In the genomic region with DNA sequence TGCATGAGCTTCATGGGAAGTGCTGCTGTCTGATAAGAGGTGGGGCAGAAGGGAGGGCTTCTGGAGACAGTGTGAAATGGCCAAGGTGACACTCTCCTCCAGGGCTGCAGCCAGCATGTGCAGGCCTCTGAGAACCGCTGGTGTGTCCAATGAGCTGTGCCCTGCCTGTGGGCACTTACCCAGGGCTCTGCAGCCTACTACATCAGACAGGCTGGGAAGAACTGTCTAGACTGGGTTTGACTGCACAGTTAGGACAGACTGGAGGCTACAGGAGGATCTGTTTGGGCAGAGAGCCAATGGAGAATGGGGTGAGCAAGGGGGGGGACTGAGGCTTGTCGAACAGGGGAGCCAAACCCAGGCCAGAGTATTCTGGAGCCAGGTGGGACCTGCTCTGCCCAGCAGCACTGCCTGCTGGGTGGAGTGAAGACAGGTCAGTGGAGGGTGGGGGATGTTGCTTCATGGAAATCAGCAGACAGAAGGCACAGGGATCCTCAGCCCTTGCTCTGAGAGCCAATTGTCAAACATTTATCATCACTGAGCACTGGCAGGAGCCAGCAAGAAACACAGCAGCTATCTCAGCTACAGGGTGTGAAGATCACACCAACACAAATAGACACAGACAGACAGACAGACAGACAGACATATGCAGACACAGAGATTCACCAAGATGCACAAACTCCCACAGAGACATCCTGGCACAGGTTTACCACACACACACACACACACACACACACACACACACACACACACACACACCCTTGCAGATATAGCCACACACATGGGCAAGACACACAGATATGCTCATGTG, we compare ENCODE assay signal across 13 mouse cellular contexts. TPM values are rescaled to one million over a fixed set of nuclear protein-coding genes. Genes with fewer than 3 reads are reported as not detected.
DNase-seq lines count a peak whose midpoint lies in the region; ATAC-seq lines count a peak whose summit lies in the region.
"Had no signal": no experiment of that assay in that cellular context is flagged by ENCODE, and none has a peak within 500 bp of the region (broad histone marks: within the 10 kb centered on the region; RNA-seq: fewer than 3 reads in every experiment).

No protein-coding gene starts in this region.

- no peak for DNase-seq in midbrain, embryonic 10.5 days (ENCODE audit: low spot score)
- no peak for DNase-seq in midbrain, embryonic 11.5 days (ENCODE audit: low spot score, missing footprints)
- DNase-seq in spleen, adult 18-20 months, result no peak
- DNase-seq in adipocyte (ENCODE audit: low spot score), result no peak
- DNase-seq: gastrocnemius, adult 2 months; kidney, adult 9 months; thymus, postnatal 36 days had no signal

- H3K4me1 ChIP-seq in heart, embryonic 13.5 days, result peaks cover 52% of the 10 kb centered on the region
- peaks cover 20% of the 10 kb centered on the region for H3K4me1 ChIP-seq in heart, embryonic 11.5 days (ENCODE audit: control insufficient read depth, insufficient read depth, low read length)
- H3K4me1 ChIP-seq in midbrain, embryonic 10.5 days, result peaks cover 11% of the 10 kb centered on the region
- H3K4me1 ChIP-seq in midbrain, embryonic 11.5 days (ENCODE audit: control insufficient read depth, insufficient read depth, low read length), result no peaks in the 10 kb centered on the region; the same call in 1 of the 2 replicates
- H3K4me1 ChIP-seq in forebrain, embryonic 16.5 days (replicated peaks; ENCODE audit: control insufficient read depth, insufficient read depth, low read length), result peaks cover 30% of the 10 kb centered on the region
- peaks cover 24% of the 10 kb centered on the region for H3K4me1 ChIP-seq in liver, embryonic 15.5 days (replicated peaks)

- H3K27me3 ChIP-seq in heart, embryonic 13.5 days (replicated peaks), result no peaks in the 10 kb centered on the region
- H3K27me3 ChIP-seq in heart, embryonic 11.5 days (ENCODE audit: control insufficient read depth, insufficient read depth, low read length), result no peaks in the 10 kb centered on the region
- no peaks in the 10 kb centered on the region for H3K27me3 ChIP-seq in midbrain, embryonic 10.5 days (ENCODE audit: low read depth, poor library complexity, severe bottlenecking)
- no peaks in the 10 kb centered on the region for H3K27me3 ChIP-seq in midbrain, embryonic 11.5 days (ENCODE audit: control insufficient read depth, insufficient read depth, low read length)
- H3K27me3 ChIP-seq in forebrain, embryonic 16.5 days (replicated peaks; ENCODE audit: control insufficient read depth, insufficient read depth, low read length), result no peaks in the 10 kb centered on the region
- H3K27me3 ChIP-seq in liver, embryonic 15.5 days, result peaks cover 9% of the 10 kb centered on the region
- H3K27me3 ChIP-seq: embryonic facial prominence, embryonic 13.5 days had no signal

- H3K27ac ChIP-seq in heart, embryonic 13.5 days (replicated peaks), result peak overlapping the region; percentile 55
- no peak overlapping the region for H3K27ac ChIP-seq in heart, embryonic 11.5 days (ENCODE audit: low read depth, low read length)
- H3K27ac ChIP-seq in midbrain, embryonic 10.5 days (replicated peaks), result 0 out of 2 replicates have a peak overlapping the region, but pooled peaks have one; percentile 28
- H3K27ac ChIP-seq in midbrain, embryonic 11.5 days (ENCODE audit: low read depth, low read length), result no peak overlapping the region
- H3K27ac ChIP-seq in forebrain, embryonic 16.5 days (ENCODE audit: low read length), result peak overlapping the region; percentile 65
- H3K27ac ChIP-seq in liver, embryonic 15.5 days (replicated peaks), result 0 out of 2 replicates have a peak overlapping the region, but pooled peaks have one; percentile 9
- H3K27ac ChIP-seq: embryonic facial prominence, embryonic 13.5 days; gastrocnemius, adult 2 months; macrophage had no signal

- H3K4me3 ChIP-seq in heart, embryonic 13.5 days, result no peak overlapping the region
- no peak overlapping the region for H3K4me3 ChIP-seq in heart, embryonic 11.5 days (ENCODE audit: low read depth, low read length)
- no peak overlapping the region for H3K4me3 ChIP-seq in midbrain, embryonic 10.5 days
- H3K4me3 ChIP-seq in midbrain, embryonic 11.5 days (ENCODE audit: low read depth, low read length), result no peak overlapping the region
- no peak overlapping the region for H3K4me3 ChIP-seq in forebrain, embryonic 16.5 days (replicated peaks; ENCODE audit: low read length)
- H3K4me3 ChIP-seq in liver, embryonic 15.5 days (replicated peaks), result no peak overlapping the region
- H3K4me3 ChIP-seq: embryonic facial prominence, embryonic 13.5 days; gastrocnemius, adult 2 months had no signal

- H3K4me2 ChIP-seq in heart, embryonic 13.5 days, result no peak overlapping the region
- H3K4me2 ChIP-seq in heart, embryonic 11.5 days, result no peak overlapping the region
- no peak overlapping the region for H3K4me2 ChIP-seq in midbrain, embryonic 11.5 days
- H3K4me2 ChIP-seq in forebrain, embryonic 16.5 days (ENCODE audit: low read length), result no peak overlapping the region
- H3K4me2 ChIP-seq in liver, embryonic 15.5 days, result no peak overlapping the region
- H3K4me2 ChIP-seq: embryonic facial prominence, embryonic 13.5 days had no signal

- no peak overlapping the region for H3K9ac ChIP-seq in heart, embryonic 13.5 days
- no peak overlapping the region for H3K9ac ChIP-seq in heart, embryonic 11.5 days (ENCODE audit: low read depth, low read length)
- no peak overlapping the region for H3K9ac ChIP-seq in midbrain, embryonic 11.5 days (ENCODE audit: low read length)
- H3K9ac ChIP-seq in forebrain, embryonic 16.5 days (replicated peaks; ENCODE audit: low read depth, low read length), result no peak overlapping the region
- H3K9ac ChIP-seq in liver, embryonic 15.5 days, result no peak overlapping the region
- H3K9ac ChIP-seq: embryonic facial prominence, embryonic 13.5 days had no signal

- no peaks in the 10 kb centered on the region for H3K36me3 ChIP-seq in heart, embryonic 13.5 days
- H3K36me3 ChIP-seq in heart, embryonic 11.5 days (ENCODE audit: control insufficient read depth, insufficient read depth, low read length), result no peaks in the 10 kb centered on the region
- no peaks in the 10 kb centered on the region for H3K36me3 ChIP-seq in midbrain, embryonic 10.5 days
- H3K36me3 ChIP-seq in midbrain, embryonic 11.5 days (ENCODE audit: control insufficient read depth, insufficient read depth, low read length), result no peaks in the 10 kb centered on the region
- H3K36me3 ChIP-seq in forebrain, embryonic 16.5 days (ENCODE audit: control insufficient read depth, insufficient read depth), result no peaks in the 10 kb centered on the region
- H3K36me3 ChIP-seq in liver, embryonic 15.5 days (replicated peaks), result no peaks in the 10 kb centered on the region
- H3K36me3 ChIP-seq: embryonic facial prominence, embryonic 13.5 days had no signal

- no peak for ATAC-seq in heart, embryonic 13.5 days (ENCODE audit: extremely low read depth, insufficient number of reproducible peaks, low FRiP score, low TSS enrichment)
- ATAC-seq in heart, embryonic 11.5 days (replicated peaks; ENCODE audit: insufficient number of reproducible peaks, low FRiP score, low TSS enrichment), result no peak; the same call in 1 of the 2 replicates
- no peak for ATAC-seq in midbrain, embryonic 11.5 days (ENCODE audit: low FRiP score)
- peak; percentile 51 for ATAC-seq in forebrain, embryonic 16.5 days
- no peak for ATAC-seq in liver, embryonic 15.5 days (ENCODE audit: insufficient read depth)

- WGBS in heart, embryonic 13.5 days, result 10% methylated on average over 2 of the region's 2 CpGs
- WGBS in heart, embryonic 11.5 days (ENCODE audit: insufficient replicate concordance), result 21% methylated on average over 2 of the region's 2 CpGs
- 63% methylated on average over 2 of the region's 2 CpGs for WGBS in midbrain, embryonic 10.5 days
- 70% methylated on average over 2 of the region's 2 CpGs for WGBS in midbrain, embryonic 11.5 days
- WGBS in forebrain, embryonic 16.5 days, result 47% methylated on average over 2 of the region's 2 CpGs
- 29% methylated on average over 2 of the region's 2 CpGs for WGBS in liver, embryonic 15.5 days (ENCODE audit: insufficient replicate concordance)

- H3K9me3 ChIP-seq in heart, embryonic 13.5 days, result no peaks in the 10 kb centered on the region; the same call in 1 of the 2 replicates
- peaks cover 4% of the 10 kb centered on the region for H3K9me3 ChIP-seq in heart, embryonic 11.5 days (replicated peaks; ENCODE audit: control insufficient read depth, low read length)
- no peaks in the 10 kb centered on the region; the same call in 1 of the 2 replicates for H3K9me3 ChIP-seq in midbrain, embryonic 10.5 days (replicated peaks)
- no peaks in the 10 kb centered on the region for H3K9me3 ChIP-seq in midbrain, embryonic 11.5 days (ENCODE audit: control insufficient read depth, low read length)
- no peaks in the 10 kb centered on the region for H3K9me3 ChIP-seq in forebrain, embryonic 16.5 days (ENCODE audit: control insufficient read depth, low read length)
- H3K9me3 ChIP-seq in liver, embryonic 15.5 days (replicated peaks), result 0 out of 2 replicates have a peak, but pooled peaks cover 5% of the 10 kb centered on the region

RNA-seq across cellular contexts. Expression of gene Lrpap1, which starts 41.8 kb away (rescaled TPM):
- polyA plus RNA-seq in heart, embryonic 13.5 days (2015; fragmentation: Nextera tagmentation; extraction: Ambion mirVana), result 113 and 125 TPM in 2 replicates
- polyA plus RNA-seq in heart, embryonic 11.5 days (2014; fragmentation: Nextera tagmentation; extraction: Ambion mirVana), result 130 and 151 TPM in 2 replicates
- 84.5 and 105 TPM in 2 replicates for polyA plus RNA-seq in midbrain, embryonic 10.5 days (2016; fragmentation: Nextera tagmentation; extraction: Ambion mirVana)
- 95.5 and 105 TPM in 2 replicates for polyA plus RNA-seq in midbrain, embryonic 11.5 days (2014; fragmentation: Nextera tagmentation; extraction: Ambion mirVana)
- 151 and 155 TPM in 2 replicates for polyA plus RNA-seq in forebrain, embryonic 16.5 days (2015; fragmentation: Nextera tagmentation; extraction: Ambion mirVana)
- 77.9 and 82.8 TPM in 2 replicates for polyA plus RNA-seq in liver, embryonic 15.5 days (2015; fragmentation: Nextera tagmentation; extraction: Ambion mirVana)

Comparison
In these comparisons a context has a peak if more than half of its experiments do, and no peak if none do; other contexts are left out.
1. H3K27ac ChIP-seq: peak in heart, embryonic 13.5 days (single experiment), midbrain, embryonic 10.5 days (single experiment), forebrain, embryonic 16.5 days (single experiment) and liver, embryonic 15.5 days (single experiment); none in heart, embryonic 11.5 days (single experiment) and midbrain, embryonic 11.5 days (single experiment).